Comparison of ENCODE assay signal across 25 mouse cellular contexts in genomic region chr17:71307251-71307790, GRCm38 (mm10). TPM values are rescaled to one million over a fixed set of nuclear protein-coding genes. Genes with fewer than 3 reads are reported as not detected.
DNase-seq lines count a peak whose midpoint lies in the region; ATAC-seq and TF ChIP-seq lines count a peak whose summit lies in the region.
"Had no signal": no experiment of that assay in that cellular context is flagged by ENCODE, and none has a peak within 500 bp of the region (broad histone marks: within the 10 kb centered on the region; RNA-seq: fewer than 3 reads in every experiment).

No protein-coding gene starts in this region.

- peak overlapping the region; percentile 17 for H3K27ac ChIP-seq in heart, adult 2 months
- H3K27ac ChIP-seq in heart, embryonic 11.5 days (ENCODE audit: low read depth, low read length), result 0 out of 2 replicates have a peak overlapping the region, but pooled peaks have one; percentile 31
- H3K27ac ChIP-seq in heart, embryonic 12.5 days (ENCODE audit: poor library complexity, severe bottlenecking), result peak overlapping the region; percentile 65
- H3K27ac ChIP-seq in heart, postnatal 0 days (ENCODE audit: low read depth), result peak overlapping the region; percentile 63
- H3K27ac ChIP-seq: embryonic facial prominence, embryonic 10.5 days; embryonic facial prominence, embryonic 15.5 days; forebrain, embryonic 12.5 days; hindbrain, embryonic 13.5 days had no signal

- no peak for TF ChIP-seq POLR2A in heart, adult 2 months (IDR thresholded peaks at IDR 0.05; ENCODE audit: insufficient read depth, low read depth, low read length)

- H3K27me3 ChIP-seq in heart, adult 2 months (ENCODE audit: control insufficient read depth, insufficient read depth, low read length), result no peaks in the 10 kb centered on the region; the same call in 1 of the 2 replicates
- H3K27me3 ChIP-seq in heart, embryonic 11.5 days (ENCODE audit: control insufficient read depth, insufficient read depth, low read length), result no peaks in the 10 kb centered on the region; the same call in 1 of the 2 replicates
- H3K27me3 ChIP-seq in heart, embryonic 12.5 days (replicated peaks), result 0 out of 2 replicates have a peak, but pooled peaks cover 7% of the 10 kb centered on the region
- 0 out of 2 replicates have a peak, but pooled peaks cover 3% of the 10 kb centered on the region for H3K27me3 ChIP-seq in heart, postnatal 0 days (ENCODE audit: control insufficient read depth, insufficient read depth, low read length)

- peak in 1 of 2 experiments; percentile 53 for DNase-seq in heart, adult 2 months
- DNase-seq in heart, postnatal 14 days, result no peak
- DNase-seq in heart, postnatal 0 days (ENCODE audit: low spot score), result peak; percentile 80
- no peak for DNase-seq in c-Kit-positive CD71-positive TER-119-positive erythroid progenitor cells, embryonic 14.5 days (ENCODE audit: low spot score)
- DNase-seq: adrenal gland, postnatal 25 days; B cell, adult 2 months; cerebellum, adult 18-20 months; cerebellum, postnatal 25 days; forebrain, postnatal 0 days; gastrocnemius, postnatal 36 days; kidney, adult 9 months; kidney, postnatal 10 days; layer of hippocampus, adult 9-11 months; lung, adult 18-20 months; lung, postnatal 4 days; midbrain, embryonic 14.5 days; thymus, postnatal 4 days had no signal

- H3K9me3 ChIP-seq in heart, embryonic 11.5 days (replicated peaks; ENCODE audit: control insufficient read depth, low read length), result no peaks in the 10 kb centered on the region
- H3K9me3 ChIP-seq in heart, embryonic 12.5 days (replicated peaks), result no peaks in the 10 kb centered on the region
- H3K9me3 ChIP-seq in heart, postnatal 0 days (replicated peaks; ENCODE audit: control insufficient read depth, low read length), result no peaks in the 10 kb centered on the region
- H3K9me3 ChIP-seq: embryonic facial prominence, embryonic 10.5 days; embryonic facial prominence, embryonic 15.5 days; forebrain, embryonic 12.5 days; hindbrain, embryonic 13.5 days had no signal

- intact Hi-C loops in heart, adult 2 months (cut with DNase I), result loop anchor here (5.0 kb wide), 1 partner anchor 40 kb away; no protein-coding TSS in a partner anchor
- intact Hi-C loops in heart, postnatal 14 days (cut with DNase I), result no loop called here

- peak overlapping the region; percentile 27; the same call in 1 of the 2 replicates for H3K4me2 ChIP-seq in heart, embryonic 11.5 days
- peak overlapping the region; percentile 27 for H3K4me2 ChIP-seq in heart, embryonic 12.5 days
- H3K4me2 ChIP-seq in heart, postnatal 0 days (ENCODE audit: low read depth, low read length), result peak overlapping the region; percentile 22; the same call in 1 of the 2 replicates
- H3K4me2 ChIP-seq: embryonic facial prominence, embryonic 15.5 days; forebrain, embryonic 12.5 days; hindbrain, embryonic 13.5 days had no signal

- no peak for TF ChIP-seq CTCF in heart, adult 2 months (IDR thresholded peaks at IDR 0.05)
- TF ChIP-seq CTCF in heart, postnatal 0 days (IDR thresholded peaks at IDR 0.05; ENCODE audit: low read depth), result no peak

- peaks cover 1% of the 10 kb centered on the region; the same call in 1 of the 2 replicates for H3K4me1 ChIP-seq in heart, adult 2 months (ENCODE audit: control insufficient read depth, insufficient read depth, low read length)
- H3K4me1 ChIP-seq in heart, embryonic 11.5 days (ENCODE audit: control insufficient read depth, insufficient read depth, low read length), result peaks cover 15% of the 10 kb centered on the region
- peaks cover 54% of the 10 kb centered on the region for H3K4me1 ChIP-seq in heart, embryonic 12.5 days (replicated peaks)
- H3K4me1 ChIP-seq in heart, postnatal 0 days (ENCODE audit: control insufficient read depth, insufficient read depth), result peaks cover 17% of the 10 kb centered on the region

- no peak for ATAC-seq in heart, embryonic 11.5 days (replicated peaks; ENCODE audit: insufficient number of reproducible peaks, low FRiP score, low TSS enrichment)
- no peak for ATAC-seq in heart, embryonic 12.5 days (ENCODE audit: insufficient number of reproducible peaks, low FRiP score)
- peak; percentile 52; the same call in 1 of the 2 replicates for ATAC-seq in heart, postnatal 0 days (ENCODE audit: insufficient read depth, low read depth)
- ATAC-seq: forebrain, postnatal 0 days; intestine, embryonic 16.5 days; lung, postnatal 0 days had no signal

- no peak overlapping the region for H3K4me3 ChIP-seq in heart, adult 2 months
- H3K4me3 ChIP-seq in heart, embryonic 11.5 days (ENCODE audit: low read depth, low read length), result no peak overlapping the region
- H3K4me3 ChIP-seq in heart, embryonic 12.5 days, result no peak overlapping the region
- no peak overlapping the region for H3K4me3 ChIP-seq in heart, postnatal 0 days (ENCODE audit: low read depth, low read length)
- H3K4me3 ChIP-seq: embryonic facial prominence, embryonic 10.5 days; embryonic facial prominence, embryonic 15.5 days; forebrain, embryonic 12.5 days; hindbrain, embryonic 13.5 days had no signal

- no peak for TF ChIP-seq EP300 in heart, adult 2 months (IDR thresholded peaks at IDR 0.05; ENCODE audit: insufficient read depth, low read depth, low read length)
- TF ChIP-seq EP300 in heart, postnatal 0 days (IDR thresholded peaks at IDR 0.05; ENCODE audit: low read depth), result no peak

- H3K79me2 ChIP-seq in heart, adult 2 months (replicated peaks; ENCODE audit: control insufficient read depth, insufficient read depth, low read length), result no peaks in the 10 kb centered on the region

- H3K36me3 ChIP-seq in heart, adult 2 months (ENCODE audit: control insufficient read depth, insufficient read depth, low read length), result no peaks in the 10 kb centered on the region
- H3K36me3 ChIP-seq in heart, embryonic 11.5 days (ENCODE audit: control insufficient read depth, insufficient read depth, low read length), result no peaks in the 10 kb centered on the region
- H3K36me3 ChIP-seq in heart, embryonic 12.5 days, result no peaks in the 10 kb centered on the region; the same call in 1 of the 2 replicates
- no peaks in the 10 kb centered on the region for H3K36me3 ChIP-seq in heart, postnatal 0 days (replicated peaks; ENCODE audit: control insufficient read depth, insufficient read depth, low read length)
- H3K36me3 ChIP-seq: embryonic facial prominence, embryonic 15.5 days; forebrain, embryonic 12.5 days; hindbrain, embryonic 13.5 days had no signal

- WGBS in heart, adult 2 months, result 70% methylated on average over 10 of the region's 10 CpGs
- WGBS in heart, embryonic 11.5 days (ENCODE audit: insufficient replicate concordance), result 72% methylated on average over 10 of the region's 10 CpGs
- WGBS in heart, embryonic 12.5 days, result 67% methylated on average over 10 of the region's 10 CpGs
- WGBS in heart, postnatal 0 days, result 66% methylated on average over 10 of the region's 10 CpGs

- no peak overlapping the region for H3K9ac ChIP-seq in heart, adult 2 months (ENCODE audit: low read depth, low read length)
- H3K9ac ChIP-seq in heart, embryonic 11.5 days (ENCODE audit: low read depth, low read length), result no peak overlapping the region
- H3K9ac ChIP-seq in heart, embryonic 12.5 days, result no peak overlapping the region
- no peak overlapping the region for H3K9ac ChIP-seq in heart, postnatal 0 days (replicated peaks; ENCODE audit: low read depth, low read length)
- H3K9ac ChIP-seq: embryonic facial prominence, embryonic 15.5 days; forebrain, embryonic 12.5 days; forebrain, postnatal 0 days; hindbrain, embryonic 13.5 days had no signal

RNA-seq across cellular contexts. Expression of gene Emilin2, which starts 4.5 kb away (rescaled TPM):
- 10 to 100 TPM; 43.3 to 43.5 TPM for total RNA-seq in heart, adult 2 months (2021)
- 37.2 and 39.3 TPM in 2 replicates for polyA plus RNA-seq in heart, adult 2 months (2012; rRNA removed)
- 100 to 1,000 TPM; 107 to 118 TPM for total RNA-seq in heart, postnatal 14 days (2021)
- 59.1 and 81.1 TPM in 2 replicates for polyA plus RNA-seq in heart, embryonic 11.5 days (2014; fragmentation: Nextera tagmentation; extraction: Ambion mirVana)
- 97.0 and 99.7 TPM in 2 replicates for polyA plus RNA-seq in heart, embryonic 12.5 days (2016; fragmentation: Nextera tagmentation; extraction: Ambion mirVana)
- 86.4 and 107 TPM in 2 replicates for total RNA-seq in heart, postnatal 0 days (2014; rRNA removed; ENCODE audit: low replicate concordance)
- 58.5 and 65.3 TPM in 2 replicates for polyA plus RNA-seq in heart, postnatal 0 days (2015; fragmentation: Nextera tagmentation; extraction: Ambion mirVana)
